Mouse (Mus musculus) kidney, postnatal 36 days (tissue): Measurements from ENCODE around the gene Terb2.
A peak's percentile ranks its signal among the peaks of the same experiment; 100 is the strongest.

Source experiments
- DNase-seq, 2 experiments: peaks; one replicate each; pipeline ENCODE4 v3.0.0; 2021 to 2022; ENCODE audit warnings: mixed read lengths in 2 of 2

Terb2 gene

GRCm38 (mm10) chr2:122233759-122234557 lies 47.9 kb downstream of the Terb2 start:
- peak; percentile 52 to 65 for DNase-seq

- peak; percentile 89 to 93 for DNase-seq
Measured at GRCm38 (mm10) chr2:122234611-122235288, 48.7 kb downstream of the Terb2 start, which contains the start of gene Sord. TSS of gene Sord (plus strand) at chr2:122234749.

- DNase-seq, result peak; percentile 73 to 87
Measured at GRCm38 (mm10) chr2:122235425-122235824, 49.4 kb downstream of the Terb2 start.

- DNase-seq, result peak; percentile 60 to 72
Measured at GRCm38 (mm10) chr2:122236321-122236720, 50.2 kb downstream of the Terb2 start.

- peak; percentile 55 to 67 for DNase-seq
Measured at GRCm38 (mm10) chr2:122237891-122238470, 51.9 kb downstream of the Terb2 start.

GRCm38 (mm10) chr2:122240735-122241134 lies 54.7 kb downstream of the Terb2 start:
- peak; percentile 43 to 56 for DNase-seq

GRCm38 (mm10) chr2:122241226-122241625 lies 55.2 kb downstream of the Terb2 start:
- peak; percentile 48 to 50 for DNase-seq

GRCm38 (mm10) chr2:122241935-122242334 lies 55.9 kb downstream of the Terb2 start:
- peak; percentile 49 to 84 for DNase-seq

GRCm38 (mm10) chr2:122243671-122244131 lies 57.6 kb downstream of the Terb2 start:
- peak; percentile 87 for DNase-seq

GRCm38 (mm10) chr2:122247786-122248185 lies 61.7 kb downstream of the Terb2 start:
- DNase-seq, result no peak

- DNase-seq, result no peak
Measured at GRCm38 (mm10) chr2:122255997-122256396, 69.9 kb downstream of the Terb2 start.
